Mouse (Mus musculus): ENCODE results near the gene Nr2c2ap.

The Nr2c2ap gene

GRCm38 (mm10) chr8:70131166-70131883 lies at the start of gene Nr2c2ap:
Nr2c2ap (plus strand) TSS chr8:70131333.
- in situ Hi-C loops (cut with MboI; ENCODE audit: low sequenced_read_pairs) = no loop called here

- in situ Hi-C loops (cut with MboI; ENCODE audit: low sequenced_read_pairs) = no loop called here
These were observed 49.2 kb upstream of the Nr2c2ap start for GRCm38 (mm10) chr8:70081976-70082375.

- in situ Hi-C loops (cut with MboI; ENCODE audit: low sequenced_read_pairs) = no loop called here
These were observed 47.8 kb upstream of the Nr2c2ap start, which contains the start of gene Hapln4 for GRCm38 (mm10) chr8:70083285-70083684. Hapln4 (plus strand) TSS chr8:70083457.

- in situ Hi-C loops (cut with MboI; ENCODE audit: low sequenced_read_pairs) = no loop called here
These were observed 46.7 kb upstream of the Nr2c2ap start for GRCm38 (mm10) chr8:70084191-70085065.

- in situ Hi-C loops (cut with MboI; ENCODE audit: low sequenced_read_pairs) = no loop called here
These were observed 45.0 kb upstream of the Nr2c2ap start for GRCm38 (mm10) chr8:70086151-70086550.

GRCm38 (mm10) chr8:70087237-70087636 lies 43.9 kb upstream of the Nr2c2ap start:
- in situ Hi-C loops (cut with MboI; ENCODE audit: low sequenced_read_pairs) = no loop called here

- in situ Hi-C loops (cut with MboI; ENCODE audit: low sequenced_read_pairs) = no loop called here
These were observed 43.1 kb upstream of the Nr2c2ap start for GRCm38 (mm10) chr8:70087836-70088650.

- in situ Hi-C loops (cut with MboI; ENCODE audit: low sequenced_read_pairs) = no loop called here
These were observed 41.7 kb upstream of the Nr2c2ap start for GRCm38 (mm10) chr8:70089296-70089960.

GRCm38 (mm10) chr8:70092786-70093185 lies 38.3 kb upstream of the Nr2c2ap start:
- in situ Hi-C loops (cut with MboI; ENCODE audit: low sequenced_read_pairs) = no loop called here

- in situ Hi-C loops (cut with MboI; ENCODE audit: low sequenced_read_pairs) = no loop called here
These were observed 31.9 kb upstream of the Nr2c2ap start for GRCm38 (mm10) chr8:70099276-70099675.

- in situ Hi-C loops (cut with MboI; ENCODE audit: low sequenced_read_pairs) = no loop called here
These were observed 30.9 kb upstream of the Nr2c2ap start for GRCm38 (mm10) chr8:70100241-70100640.

GRCm38 (mm10) chr8:70104506-70104905 lies 26.6 kb upstream of the Nr2c2ap start:
- in situ Hi-C loops (cut with MboI; ENCODE audit: low sequenced_read_pairs) = no loop called here

- in situ Hi-C loops (cut with MboI; ENCODE audit: low sequenced_read_pairs) = no loop called here
These were observed 26.2 kb upstream of the Nr2c2ap start for GRCm38 (mm10) chr8:70104922-70105321.

- in situ Hi-C loops (cut with MboI; ENCODE audit: low sequenced_read_pairs) = no loop called here
These were observed 20.7 kb upstream of the Nr2c2ap start for GRCm38 (mm10) chr8:70110451-70110850.

GRCm38 (mm10) chr8:70111192-70111795 lies 19.8 kb upstream of the Nr2c2ap start:
- in situ Hi-C loops (cut with MboI; ENCODE audit: low sequenced_read_pairs) = no loop called here

GRCm38 (mm10) chr8:70112401-70113016 lies 18.6 kb upstream of the Nr2c2ap start:
- in situ Hi-C loops (cut with MboI; ENCODE audit: low sequenced_read_pairs) = no loop called here

GRCm38 (mm10) chr8:70114488-70114887 lies 16.6 kb upstream of the Nr2c2ap start:
- in situ Hi-C loops (cut with MboI; ENCODE audit: low sequenced_read_pairs) = no loop called here

- in situ Hi-C loops (cut with MboI; ENCODE audit: low sequenced_read_pairs) = no loop called here
These were observed 16.2 kb upstream of the Nr2c2ap start for GRCm38 (mm10) chr8:70114892-70115291.

GRCm38 (mm10) chr8:70117611-70118010 lies 13.5 kb upstream of the Nr2c2ap start:
- in situ Hi-C loops (cut with MboI; ENCODE audit: low sequenced_read_pairs) = no loop called here

All from CH12F3 (cell line).